Mouse (Mus musculus) cerebellum, adult 2 months (tissue): ENCODE measurements around the gene Cep290.

ENCODE experiments used
- CTCF ChIP-seq: fragments of 200-500 bp; IDR thresholded peaks from 2 replicates; pipeline ENCODE4 v1.5.1; 2011; ENCODE audit warnings: low read depth, mild to moderate bottlenecking, control low read depth, low read length, moderate library complexity, borderline replicate concordance; ENCODE audit not compliant: insufficient read depth
- POLR2A ChIP-seq: fragments of 200-500 bp; IDR thresholded peaks from 2 replicates; pipeline ENCODE4 v1.6.1; 2011; ENCODE audit warnings: low read length, control low read depth, borderline replicate concordance; ENCODE audit not compliant: insufficient read depth

GRCm38 (mm10) chr10:100521617-100522016 lies 34.3 kb downstream of the Cep290 start:
- TF ChIP-seq CTCF (no peak), POLR2A (no peak)
